Mouse (Mus musculus) myocyte (in vitro differentiated cells): ENCODE measurements around the gene Rnf11. TPM values are rescaled to one million over a fixed set of nuclear protein-coding genes. Genes with fewer than 3 reads are reported as not detected.
A peak's percentile ranks its signal among the peaks of the same experiment; 100 is the strongest.
"Not testable (repeated sequence)": the region's sequence is repeated elsewhere in the genome, so short reads cannot be mapped to it uniquely, and the experiment has no call there.

Source experiments
- H3K27me3 ChIP-seq: one replicate; pipeline ENCODE4 v1.6.1; 2011; ENCODE audit not compliant: control insufficient read depth, insufficient read depth, insufficient read length
- H3K36me3 ChIP-seq: one replicate; pipeline ENCODE4 v1.6.1; 2011; ENCODE audit not compliant: control insufficient read depth, insufficient read depth
- H3K4me2 ChIP-seq: one replicate; pipeline ENCODE4 v1.6.1; 2011; ENCODE audit warnings: low read depth, control low read depth
- H3K4me3 ChIP-seq: one replicate; pipeline ENCODE4 v1.5.1; 2011; ENCODE audit warnings: mild to moderate bottlenecking, control low read depth, moderate library complexity
- H3K79me2 ChIP-seq: one replicate; pipeline ENCODE4 v1.6.1; 2011; ENCODE audit not compliant: control insufficient read depth, insufficient read depth
- H3ac ChIP-seq: one replicate; pipeline ENCODE4 v1.6.1; 2011; ENCODE audit not compliant: control insufficient read depth, insufficient read length
- CEBPB ChIP-seq: IDR thresholded peaks from 2 replicates; pipeline ENCODE4 v1.6.1; 2011; ENCODE audit warnings: mild to moderate bottlenecking, moderate library complexity; ENCODE audit not compliant: poor library complexity, insufficient read depth, severe bottlenecking
- E2F4 ChIP-seq: IDR thresholded peaks from one replicate; pipeline ENCODE4 v1.6.1; 2011; ENCODE audit warnings: mild to moderate bottlenecking, control low read depth, moderate library complexity; ENCODE audit not compliant: insufficient read depth
- MAX ChIP-seq: IDR thresholded peaks from one replicate; pipeline ENCODE4 v1.6.1; 2011; ENCODE audit warnings: low read depth, mild to moderate bottlenecking, control low read depth
- MYOD1 ChIP-seq, 3 experiments: IDR thresholded peaks; one replicate each; pipeline ENCODE4 v1.6.1; 2011; ENCODE audit warnings: control low read depth in 2 of 3, low read depth in 2 of 3, mild to moderate bottlenecking in 2 of 3, moderate library complexity in 1 of 3; ENCODE audit not compliant: insufficient read length in 2 of 3, control insufficient read depth in 1 of 3
- MYOG ChIP-seq, 3 experiments: IDR thresholded peaks; one replicate each; pipeline ENCODE4 v1.6.1; 2011; ENCODE audit warnings: control low read depth in 2 of 3, low read depth in 2 of 3, mild to moderate bottlenecking in 2 of 3; ENCODE audit not compliant: insufficient read length in 2 of 3, control insufficient read depth in 1 of 3, insufficient read depth in 1 of 3
- POLR2A ChIP-seq: IDR thresholded peaks from one replicate; pipeline ENCODE4 v1.6.1; 2011; ENCODE audit warnings: low read depth, mild to moderate bottlenecking, control low read depth, moderate library complexity; ENCODE audit not compliant: insufficient read length
- POLR2AphosphoS2 ChIP-seq: IDR thresholded peaks from one replicate; pipeline ENCODE4 v1.6.1; 2011; ENCODE audit warnings: low read depth, control low read depth; ENCODE audit not compliant: insufficient read length
- REST ChIP-seq: IDR thresholded peaks from one replicate; pipeline ENCODE4 v1.6.1; 2011; ENCODE audit warnings: mild to moderate bottlenecking, control low read depth, moderate library complexity; ENCODE audit not compliant: insufficient read depth, insufficient read length
- SRF ChIP-seq: IDR thresholded peaks from one replicate; pipeline ENCODE4 v1.6.1; 2011; ENCODE audit warnings: low read depth; ENCODE audit not compliant: control insufficient read depth, insufficient read length
- TCF12 ChIP-seq: IDR thresholded peaks from one replicate; pipeline ENCODE4 v1.6.1; 2011; ENCODE audit warnings: mild to moderate bottlenecking, control low read depth; ENCODE audit not compliant: poor library complexity, insufficient read depth, severe bottlenecking
- TCF3 ChIP-seq: IDR thresholded peaks from one replicate; pipeline ENCODE4 v1.6.1; 2011; ENCODE audit warnings: low read depth, control low read depth; ENCODE audit not compliant: insufficient read length
- USF1 ChIP-seq: IDR thresholded peaks from one replicate; pipeline ENCODE4 v1.6.1; 2011; ENCODE audit warnings: low read depth, mild to moderate bottlenecking, control low read depth, moderate library complexity
- polyA plus RNA-seq: library from polyadenylated mRNA; unstranded; fragments of >200 nt; fragmentation: generic; extraction: Trizol; gene quantifications from one replicate; pipeline ENCODE4 v1.2.1, GENCODE M21; 2012; ENCODE audit warnings: missing spikeins

The Rnf11 gene
- polyA plus RNA-seq, 1 experiment = 127 TPM

GRCm38 (mm10) chr4:109407176-109407520 is 77.4 kb downstream of the Rnf11 start:
- H3ac ChIP-seq = peak overlapping the region; percentile 12
- no peak for TF ChIP-seq MYOD1 (IDR thresholded peaks at IDR 0.05; ENCODE audit: control insufficient read depth in 1 of 3, insufficient read length in 2 of 3, low read depth in 2 of 3)
- peak in 1 of 3 experiments; percentile 8 for TF ChIP-seq MYOG (IDR thresholded peaks at IDR 0.05; ENCODE audit: control insufficient read depth in 1 of 3, insufficient read depth in 1 of 3, insufficient read length in 2 of 3, low read depth in 2 of 3)
- H3K79me2 ChIP-seq = no peaks in the 10 kb centered on the region
- peak overlapping the region; percentile 27 for H3K4me2 ChIP-seq
- peak overlapping the region; percentile 17 for H3K4me3 ChIP-seq
- no peaks in the 10 kb centered on the region for H3K36me3 ChIP-seq
- H3K27me3 ChIP-seq = no peaks in the 10 kb centered on the region

GRCm38 (mm10) chr4:109406486-109407175 is 77.9 kb downstream of the Rnf11 start, which contains the start of gene Ttc39a:
TSS of gene Ttc39a (plus strand) at chr4:109406623.
- no peaks in the 10 kb centered on the region for H3K79me2 ChIP-seq
- no peaks in the 10 kb centered on the region for H3K36me3 ChIP-seq
- peak within 1 kb of the TSS; percentile 82 for H3K4me2 ChIP-seq
- H3K27me3 ChIP-seq = no peaks in the 10 kb centered on the region
- peak within 1 kb of the TSS; percentile 17 for H3K4me3 ChIP-seq
- H3ac ChIP-seq = peak within 1 kb of the TSS; percentile 12
- TF ChIP-seq MYOD1 (IDR thresholded peaks at IDR 0.05; ENCODE audit: control insufficient read depth in 1 of 3, insufficient read length in 2 of 3, low read depth in 2 of 3) = peak in 1 of 3 experiments; percentile 33
- no peak for TF ChIP-seq TCF12
- TF ChIP-seq POLR2A = no peak
- no peak for TF ChIP-seq MAX

GRCm38 (mm10) chr4:109406054-109406485 is 78.5 kb downstream of the Rnf11 start:
- TF ChIP-seq USF1 = peak; percentile 39
- no peak for TF ChIP-seq MYOD1 (IDR thresholded peaks at IDR 0.05; ENCODE audit: control insufficient read depth in 1 of 3, insufficient read length in 2 of 3, low read depth in 2 of 3)
- TF ChIP-seq MYOG (IDR thresholded peaks at IDR 0.05; ENCODE audit: control insufficient read depth in 1 of 3, insufficient read depth in 1 of 3, insufficient read length in 2 of 3, low read depth in 2 of 3) = no peak
- no peak for TF ChIP-seq TCF12
- no peak for TF ChIP-seq CEBPB
- H3K4me3 ChIP-seq = peak overlapping the region; percentile 17

GRCm38 (mm10) chr4:109405415-109405814 is 79.1 kb downstream of the Rnf11 start:
- Histone ChIP-seq H3K79me2 (no peaks in the 10 kb centered on the region), H3K27me3 (no peaks in the 10 kb centered on the region), H3K36me3 (no peaks in the 10 kb centered on the region), H3K4me3 (no peak overlapping the region), H3K4me2 (peak overlapping the region; percentile 82), H3ac (no peak overlapping the region)
- TF ChIP-seq REST = no peak

More at GRCm38 (mm10) chr4:109406054-109406485, 78.5 kb downstream of the Rnf11 start:
- peak overlapping the region; percentile 82 for H3K4me2 ChIP-seq
- H3K79me2 ChIP-seq = no peaks in the 10 kb centered on the region
- H3K27me3 ChIP-seq = no peaks in the 10 kb centered on the region
- H3ac ChIP-seq = no peak overlapping the region
- no peaks in the 10 kb centered on the region for H3K36me3 ChIP-seq

GRCm38 (mm10) chr4:109404908-109405307 is 79.6 kb downstream of the Rnf11 start:
- H3K79me2 ChIP-seq, H3ac ChIP-seq, H3K4me2 ChIP-seq, H3K4me3 ChIP-seq, H3K27me3 ChIP-seq, H3K36me3 ChIP-seq: not testable (repeated sequence)

- Histone ChIP-seq H3K4me3 (no peak overlapping the region), H3K36me3 (no peaks in the 10 kb centered on the region), H3K79me2 (no peaks in the 10 kb centered on the region), H3ac (no peak overlapping the region), H3K27me3 (no peaks in the 10 kb centered on the region), H3K4me2 (no peak overlapping the region)
- no peak for TF ChIP-seq SRF
- no peak for TF ChIP-seq POLR2AphosphoS2
- TF ChIP-seq REST = no peak
- TF ChIP-seq MAX = no peak
- no peak for TF ChIP-seq POLR2A
- TF ChIP-seq USF1 = no peak
- no peak for TF ChIP-seq CEBPB
- no peak for TF ChIP-seq TCF12
- no peak for TF ChIP-seq TCF3
- TF ChIP-seq E2F4 = no peak
- no peak for TF ChIP-seq MYOD1 (IDR thresholded peaks at IDR 0.05; ENCODE audit: control insufficient read depth in 1 of 3, insufficient read length in 2 of 3, low read depth in 2 of 3)
- no peak for TF ChIP-seq MYOG (IDR thresholded peaks at IDR 0.05; ENCODE audit: control insufficient read depth in 1 of 3, insufficient read depth in 1 of 3, insufficient read length in 2 of 3, low read depth in 2 of 3)
Observed at GRCm38 (mm10) chr4:109401176-109401689, 83.3 kb downstream of the Rnf11 start.

Other genes with a start within 250 kb of the Rnf11 start
- 23.7 TPM for gene Eps15, start 204.5 kb downstream of the Rnf11 start, polyA plus RNA-seq
- 0.70 TPM for gene Ttc39a, start 78.1 kb downstream of the Rnf11 start, polyA plus RNA-seq
- gene 4930522H14Rik, start 46.6 kb upstream of the Rnf11 start, polyA plus RNA-seq = not detected
- 17.3 TPM for gene Cdkn2c, start 182.5 kb upstream of the Rnf11 start, polyA plus RNA-seq
- 30.1 TPM for gene Faf1, start 191.9 kb upstream of the Rnf11 start, polyA plus RNA-seq